Mouse (Mus musculus): ENCODE results near the gene Ttc27.
"Not testable (repeated sequence)": the region's sequence is repeated elsewhere in the genome, so short reads cannot be mapped to it uniquely, and the experiment has no call there.

Gene Ttc27

DNA sequence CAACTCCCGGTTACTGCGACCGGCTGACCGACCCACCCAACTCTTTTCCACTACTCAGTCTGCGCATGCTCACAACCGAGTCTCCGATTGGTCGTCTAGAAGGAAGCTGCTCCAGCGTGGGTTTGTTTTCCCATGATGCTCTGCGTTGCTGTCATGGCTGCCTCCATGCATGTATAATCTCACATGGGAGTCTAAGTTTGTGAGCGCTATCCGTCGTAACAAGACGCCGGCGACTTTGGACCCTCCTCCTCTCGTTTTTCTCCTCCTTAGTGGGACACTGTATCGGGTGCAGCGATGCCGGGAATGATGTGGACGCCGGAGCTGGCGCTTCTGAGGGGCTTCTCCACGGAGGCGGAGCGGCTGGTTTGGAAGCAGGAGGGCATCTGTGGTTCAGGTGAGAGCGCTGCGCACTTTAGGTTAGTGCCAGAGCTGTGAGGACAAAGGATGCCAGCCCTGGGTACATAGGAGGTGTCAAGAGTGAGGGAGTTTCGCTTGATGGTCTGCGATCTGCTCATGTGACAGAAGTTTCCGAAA lies at the start of gene Ttc27:
Gene Ttc27 (plus strand): TSS at position 115 of the 534 bp plus-strand sequence.
- peak; percentile 99 for DNase-seq (ENCODE audit: low read depth, low spot score)

DNA sequence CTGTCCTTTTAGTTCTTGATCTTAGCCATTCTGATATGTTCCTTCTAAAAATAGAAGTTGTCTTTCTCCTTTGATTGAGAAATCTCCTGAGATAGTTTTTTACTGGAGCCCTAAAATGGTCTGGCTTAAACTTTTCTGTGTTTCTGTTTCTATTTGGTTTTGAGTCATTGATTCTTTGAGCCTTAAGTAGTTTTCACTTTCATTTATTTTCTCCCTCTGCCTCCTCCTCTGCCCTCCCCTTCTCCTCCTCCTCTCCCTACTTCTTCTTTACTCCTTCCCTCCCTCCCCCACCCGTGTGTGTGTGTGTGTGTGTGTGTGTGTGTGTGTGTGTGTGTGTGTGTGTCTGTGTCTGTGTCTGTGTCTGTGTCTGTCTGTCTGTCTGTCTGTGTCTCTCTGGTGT lies 49.5 kb upstream of the Ttc27 start:
- no peak for DNase-seq (ENCODE audit: low read depth, low spot score)

DNA sequence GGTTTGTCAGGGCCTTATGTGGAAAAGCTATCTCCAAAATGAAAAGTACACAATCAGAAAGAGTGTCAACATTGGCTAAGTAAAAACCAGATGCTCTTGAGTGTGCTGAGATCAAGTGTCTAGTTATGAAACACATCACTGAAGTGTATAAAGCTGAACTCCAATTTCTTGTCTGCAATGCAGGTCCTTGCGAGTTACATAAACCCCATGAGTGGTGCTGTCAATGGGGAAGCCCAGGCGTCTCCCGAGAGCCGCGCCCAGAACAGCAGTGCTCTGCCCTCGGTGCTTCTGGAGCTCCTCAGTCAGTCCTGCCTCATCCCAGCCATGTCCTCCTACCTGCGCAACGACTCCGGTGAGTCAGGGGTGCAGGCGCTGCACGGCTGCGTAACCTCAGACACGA lies 47.5 kb upstream of the Ttc27 start:
- DNase-seq (ENCODE audit: low read depth, low spot score): peak; percentile 39

DNA sequence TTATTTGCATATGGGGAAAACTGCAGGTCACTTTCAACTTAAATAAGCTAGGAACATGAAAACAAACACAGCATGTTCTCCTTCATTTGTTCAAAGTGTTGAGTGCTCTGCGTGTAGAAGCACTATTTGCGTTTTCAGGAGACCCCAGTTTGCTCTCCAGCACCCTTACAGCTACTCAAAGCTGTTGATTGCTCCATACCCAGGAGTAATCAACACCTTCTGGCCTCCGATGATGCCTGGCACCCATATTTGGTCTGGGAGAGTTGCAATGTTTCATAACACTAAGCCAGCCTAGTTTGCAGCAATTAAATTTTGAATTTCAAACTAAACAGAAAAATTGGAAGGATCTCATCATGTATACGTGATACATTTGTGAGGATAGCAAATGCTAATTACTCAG lies 45.1 kb upstream of the Ttc27 start:
- DNase-seq (ENCODE audit: low read depth, low spot score): no peak

DNA sequence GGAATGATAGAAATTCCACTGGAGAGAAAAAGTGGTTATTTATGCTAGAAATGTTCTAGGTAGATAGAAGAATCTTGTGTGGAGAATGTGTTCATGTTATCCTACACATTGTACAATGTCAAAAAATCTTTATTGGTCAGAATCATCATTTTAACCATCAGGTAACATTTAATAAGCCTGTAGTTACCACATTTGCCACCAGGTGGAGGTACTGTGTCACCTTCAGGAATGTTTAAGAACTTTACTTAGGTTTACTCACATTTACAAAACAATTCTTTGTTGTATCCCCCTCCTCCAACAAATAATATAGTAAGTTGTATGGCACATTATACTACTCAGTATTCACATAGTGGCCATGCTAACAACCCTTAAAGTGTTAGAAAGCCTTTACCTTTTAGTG lies 44.3 kb upstream of the Ttc27 start:
- DNase-seq (ENCODE audit: low read depth, low spot score): peak; percentile 69

DNA sequence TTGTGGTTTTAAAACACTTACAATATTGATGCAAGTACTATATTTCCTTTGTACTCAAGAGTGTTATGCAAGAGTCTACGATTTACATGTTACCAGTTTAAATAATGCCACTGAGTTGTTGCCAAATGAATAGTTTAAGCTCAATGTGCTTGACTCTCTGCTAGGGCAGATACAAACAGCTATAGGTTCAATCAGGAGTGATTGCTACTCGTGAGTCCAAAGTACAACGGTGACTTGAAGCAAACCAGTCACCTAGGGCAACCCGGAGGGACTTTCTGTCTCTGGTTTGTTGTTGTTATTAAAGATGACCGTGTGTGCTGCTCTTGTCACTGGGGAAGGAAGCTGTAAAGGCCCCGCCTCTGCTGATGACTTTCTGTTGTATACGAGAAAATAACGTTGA lies 39.5 kb upstream of the Ttc27 start:
- no peak for DNase-seq (ENCODE audit: low read depth, low spot score)

DNA sequence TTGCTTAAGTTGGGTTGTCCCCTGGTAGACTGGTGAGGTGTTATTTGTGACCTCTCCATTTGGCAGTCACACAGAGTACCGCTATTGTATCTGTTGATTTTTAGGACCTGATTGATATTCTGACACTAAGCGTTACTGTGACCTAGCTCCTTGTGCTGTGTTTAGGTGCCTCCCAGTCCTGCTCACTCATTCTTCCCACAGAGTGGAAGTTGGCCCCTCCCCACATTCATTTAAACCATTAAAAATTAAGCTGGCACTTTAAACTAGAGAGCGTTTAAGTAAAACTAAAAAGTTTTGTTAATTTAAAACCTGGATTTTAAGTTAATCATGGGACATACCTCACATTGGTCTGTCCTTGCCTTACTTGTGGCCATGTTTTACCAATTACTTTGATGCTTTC lies 32.6 kb upstream of the Ttc27 start:
- no peak for DNase-seq (ENCODE audit: low read depth, low spot score)

DNA sequence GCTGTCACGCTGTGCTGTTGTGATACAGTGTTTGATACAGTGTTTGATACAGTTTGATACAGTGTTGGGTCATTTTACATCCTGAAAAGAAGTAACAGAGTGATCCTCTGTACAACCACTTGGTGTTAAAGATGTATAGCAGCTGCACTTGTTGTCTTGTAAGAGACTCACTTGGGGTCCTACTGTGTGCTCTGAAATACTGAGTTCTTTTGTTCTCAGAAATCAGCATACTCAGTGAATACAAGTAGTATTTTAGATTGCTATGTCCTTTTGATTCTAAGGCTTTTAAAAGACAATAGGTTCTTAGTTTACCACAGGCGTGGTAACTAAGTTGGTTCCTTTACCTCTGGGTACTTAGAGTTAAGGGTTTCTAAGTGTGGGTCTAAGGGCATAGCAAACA lies 29.0 kb upstream of the Ttc27 start:
- DNase-seq (ENCODE audit: low read depth, low spot score): no peak

DNA sequence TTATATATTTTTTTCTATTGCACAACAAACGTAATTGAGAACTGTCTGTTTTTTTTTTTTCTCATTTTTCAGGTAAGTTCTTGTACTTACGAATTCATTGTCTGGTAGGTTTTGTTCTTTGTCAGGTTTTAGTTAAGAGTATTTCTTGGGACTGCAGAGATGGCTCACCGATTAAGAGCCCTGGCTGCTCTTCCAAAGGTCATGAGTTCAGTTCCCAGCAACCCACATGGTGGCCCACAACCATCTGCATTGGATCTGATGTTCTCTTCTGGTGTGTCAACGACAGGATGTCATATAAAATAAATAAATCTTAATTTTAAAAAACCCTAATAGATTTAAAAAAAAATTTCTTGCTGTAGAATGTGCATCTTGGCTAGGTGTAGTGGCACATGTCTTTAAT lies 28.1 kb upstream of the Ttc27 start:
- DNase-seq (ENCODE audit: low read depth, low spot score): no peak

DNA sequence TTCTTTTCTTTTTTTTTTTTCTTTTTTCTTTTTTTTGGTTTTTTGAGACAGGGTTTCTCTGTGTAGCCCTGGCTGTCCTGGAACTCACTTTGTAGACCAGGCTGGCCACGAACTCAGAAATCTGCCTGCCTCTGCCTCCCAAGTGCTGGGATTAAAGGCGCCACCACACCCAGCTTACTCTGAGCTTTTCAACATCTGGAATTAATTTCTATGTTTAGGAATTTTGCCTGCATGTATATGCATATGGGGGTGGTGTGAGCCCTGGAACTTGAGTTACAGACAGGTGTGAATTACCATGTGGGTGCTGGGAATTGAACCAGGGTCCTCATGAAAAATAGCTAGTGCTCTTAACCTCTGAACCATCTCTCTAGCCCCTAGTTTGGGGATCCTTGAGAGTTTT lies 15.9 kb upstream of the Ttc27 start:
- not testable (repeated sequence) for DNase-seq (ENCODE audit: low read depth, low spot score)

DNA sequence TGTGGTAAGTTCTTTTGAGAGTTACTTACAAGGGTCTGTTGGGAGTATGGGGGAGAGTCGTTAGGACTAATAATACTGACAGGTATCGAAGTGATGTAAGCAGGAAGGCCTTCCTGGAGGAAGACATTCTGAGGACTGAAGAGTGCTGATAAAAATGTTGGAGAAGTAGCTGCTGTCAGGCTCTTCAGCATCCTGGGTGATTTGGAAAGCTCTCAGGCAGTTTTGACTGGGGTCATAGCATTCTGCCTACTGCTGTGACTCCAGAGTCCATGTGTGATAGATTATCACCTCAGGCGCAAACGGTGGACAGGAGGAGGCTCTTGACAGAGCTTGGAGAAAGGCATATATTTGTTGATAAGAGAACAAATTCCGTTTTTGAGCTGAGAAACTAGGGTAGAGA lies 12.1 kb upstream of the Ttc27 start:
- DNase-seq (ENCODE audit: low read depth, low spot score): no peak

DNA sequence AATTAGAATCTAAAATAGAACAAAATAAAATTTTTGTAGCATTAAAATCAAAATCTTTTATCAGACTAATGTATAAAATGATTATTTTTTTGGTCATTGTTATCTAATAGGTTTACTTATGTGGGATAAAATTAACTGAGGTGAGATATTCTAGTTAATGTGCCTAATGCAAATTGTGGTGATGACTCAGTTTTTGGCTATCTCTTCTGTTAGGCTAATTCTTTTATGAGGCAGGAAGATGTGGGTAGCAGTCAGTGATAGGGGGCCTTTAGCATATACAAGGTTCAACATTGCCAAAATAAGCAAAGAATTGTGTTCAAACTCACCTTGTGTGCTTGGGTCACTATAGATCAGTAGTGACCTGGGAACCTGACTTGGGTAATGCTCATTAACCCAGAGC lies 10.9 kb upstream of the Ttc27 start:
- DNase-seq (ENCODE audit: low read depth, low spot score): no peak

DNA sequence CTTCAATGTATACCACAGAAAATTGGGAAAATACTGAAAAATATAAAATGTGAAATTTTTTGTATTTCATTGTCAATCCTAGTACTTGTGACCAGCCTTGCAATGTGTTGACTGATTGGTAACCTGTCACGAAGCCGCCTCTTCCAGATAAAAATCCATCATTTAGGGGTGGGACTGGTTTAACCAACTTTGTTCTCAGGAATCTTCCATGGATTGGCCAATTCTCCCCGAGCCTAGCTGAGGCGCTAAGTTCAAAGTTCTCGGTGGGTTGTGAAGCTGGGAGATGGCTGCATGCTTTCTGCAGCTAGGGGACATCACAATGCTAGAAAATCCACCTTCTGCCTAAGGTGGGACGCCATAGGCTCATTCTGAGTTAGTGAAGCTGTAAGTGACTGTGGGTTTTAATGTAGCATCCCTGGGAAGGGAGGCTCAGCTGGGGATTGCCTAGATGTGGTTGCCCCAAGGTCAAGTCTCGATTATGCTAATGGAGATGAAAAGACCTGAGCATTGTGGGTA lies 9.8 kb upstream of the Ttc27 start:
- no peak for DNase-seq (ENCODE audit: low read depth, low spot score)

DNA sequence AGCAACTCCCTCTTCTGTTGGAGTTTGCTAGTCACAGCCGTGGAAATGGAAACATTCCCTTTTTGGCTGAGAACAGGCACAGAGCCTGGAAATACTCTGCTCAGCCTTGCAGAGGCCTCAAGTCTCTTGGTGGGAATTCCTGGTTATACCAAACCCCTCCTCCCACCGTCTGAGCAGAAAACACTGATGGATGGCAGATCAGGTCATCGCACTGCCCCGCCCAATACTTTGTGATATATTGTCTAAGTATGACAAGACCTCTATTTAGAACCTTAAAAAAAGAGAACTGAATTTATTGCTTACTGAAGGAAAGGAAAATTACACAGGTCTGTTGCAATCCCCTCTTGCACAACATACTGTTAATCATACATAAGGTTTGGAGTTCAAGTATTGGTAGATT lies 6.8 kb upstream of the Ttc27 start:
- DNase-seq (ENCODE audit: low read depth, low spot score): no peak

DNA sequence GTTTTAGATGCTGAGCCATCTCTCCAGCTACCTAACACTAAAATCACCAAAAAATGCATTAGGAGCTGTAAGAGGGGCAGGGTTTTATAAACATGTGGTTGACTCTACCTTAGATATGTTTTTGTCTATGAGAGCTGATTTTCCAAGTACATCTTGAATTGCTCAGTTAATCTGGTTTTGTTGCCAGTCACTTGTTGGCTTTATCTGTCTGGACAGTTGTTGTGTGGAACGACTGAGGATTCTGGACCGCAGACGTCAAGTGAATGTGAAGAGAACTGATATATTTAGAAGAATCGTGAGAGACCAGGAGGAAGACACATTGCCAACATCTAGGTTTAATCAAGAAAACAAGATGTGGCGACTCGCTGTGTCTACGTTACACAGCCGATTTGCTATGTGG lies 5.9 kb upstream of the Ttc27 start:
- peak; percentile 23 for DNase-seq (ENCODE audit: low read depth, low spot score)

DNA sequence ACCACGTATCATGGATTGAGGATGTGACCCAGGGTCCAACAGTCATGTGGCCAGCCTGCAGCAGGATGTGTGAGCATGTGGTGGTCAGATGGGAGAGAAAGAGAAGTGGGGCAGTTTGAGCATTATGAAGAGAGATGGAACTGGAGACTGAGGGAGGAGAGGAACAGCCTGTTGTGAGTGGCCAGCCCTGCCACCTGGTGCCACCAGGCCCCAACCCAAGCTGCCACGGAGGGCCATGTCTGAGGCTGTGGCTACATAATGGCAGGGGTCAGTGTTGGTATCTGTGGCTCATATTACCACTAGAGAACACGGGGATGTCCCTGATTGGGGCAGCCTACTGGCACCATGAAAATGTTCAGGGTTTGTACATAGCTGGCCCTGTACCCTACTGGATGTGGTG lies 2.4 kb upstream of the Ttc27 start:
- DNase-seq (ENCODE audit: low read depth, low spot score): no peak

DNA sequence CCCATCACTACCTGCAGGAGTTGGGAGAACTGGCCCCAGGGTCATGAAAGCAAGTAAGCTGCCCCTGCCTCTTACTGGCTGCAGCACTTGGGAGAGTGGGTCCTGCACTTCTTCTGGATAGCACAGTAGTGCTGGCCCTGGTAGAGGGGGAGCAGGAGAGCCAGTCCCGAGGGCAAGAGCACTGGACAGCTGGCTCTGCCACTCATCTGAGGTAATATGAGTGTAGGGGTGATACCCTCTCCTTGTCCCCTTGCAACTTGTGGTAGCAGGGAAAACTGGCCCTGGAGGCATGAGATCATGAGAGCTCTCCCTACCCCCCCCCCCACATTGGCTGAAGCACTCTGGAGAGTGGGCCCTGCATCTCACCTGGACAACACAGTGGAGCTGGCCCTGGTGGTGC lies 1.8 kb upstream of the Ttc27 start:
- DNase-seq (ENCODE audit: low read depth, low spot score): no peak

DNA sequence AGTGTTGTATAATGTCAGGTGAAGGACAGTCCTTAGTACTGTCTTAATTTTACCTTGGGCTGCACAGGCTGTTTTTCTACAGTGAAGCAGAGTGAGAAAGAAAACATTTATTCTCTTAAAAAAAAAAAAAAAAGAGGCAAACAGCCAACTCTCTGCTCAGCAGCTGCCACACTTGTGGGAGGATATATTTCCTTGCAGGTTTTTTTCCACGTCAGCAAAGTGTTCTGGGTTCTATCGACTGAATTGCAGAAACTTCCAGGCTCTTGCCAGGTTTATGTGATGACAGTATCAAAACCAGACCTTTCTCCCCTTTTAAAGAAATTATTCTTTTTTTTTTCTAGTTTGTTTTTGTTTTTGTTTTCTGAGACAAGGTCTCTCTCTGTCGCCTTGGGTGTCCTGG lies 889 bp upstream of the Ttc27 start:
- DNase-seq (ENCODE audit: low read depth, low spot score): peak; percentile 33

DNA sequence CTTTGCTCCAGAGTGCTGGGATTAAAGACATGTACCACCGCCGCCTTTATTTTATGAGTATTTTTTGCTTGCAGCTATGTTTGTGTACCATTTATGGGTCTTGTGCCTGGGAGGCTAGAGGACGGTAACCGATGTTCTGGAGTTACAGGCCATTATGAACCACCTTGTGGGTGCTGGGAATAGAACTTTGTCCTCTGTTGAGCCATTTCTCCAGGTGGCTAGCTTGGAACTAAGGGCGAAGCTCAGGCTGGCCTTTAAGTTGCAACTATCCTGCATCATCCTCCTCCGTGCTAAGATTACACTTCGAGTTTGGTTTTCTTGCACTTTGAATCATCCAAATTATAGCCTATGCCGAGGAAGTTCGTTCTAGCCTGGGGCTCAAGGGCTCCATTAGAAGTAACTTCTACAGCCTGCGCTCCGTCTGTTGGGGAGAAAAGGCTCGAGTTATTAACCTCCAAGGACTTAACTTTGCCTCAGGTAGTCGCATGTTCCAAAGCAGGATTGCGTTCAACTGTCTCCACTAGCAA lies 378 bp upstream of the Ttc27 start:
- no peak for DNase-seq (ENCODE audit: low read depth, low spot score)

DNA sequence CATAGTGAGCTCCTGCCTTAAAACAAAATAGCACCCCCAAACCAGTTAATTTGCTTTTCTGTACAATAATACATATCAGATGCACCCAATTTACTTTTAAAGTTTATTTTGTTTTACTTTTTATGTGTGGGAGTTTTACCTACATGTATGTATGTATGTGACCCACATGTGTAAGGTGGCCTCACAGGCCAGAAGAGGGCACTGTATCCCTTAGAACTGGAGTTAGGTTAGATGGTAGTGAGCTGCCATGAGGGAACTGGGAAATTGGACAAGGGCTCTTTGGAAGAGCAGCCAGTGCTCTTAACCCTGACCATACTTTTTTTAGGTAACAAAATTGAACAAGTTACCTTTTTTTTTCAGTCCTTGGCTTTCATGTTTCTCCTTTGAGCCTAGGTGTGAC lies 15.3 kb downstream of the Ttc27 start:
- DNase-seq (ENCODE audit: low read depth, low spot score): peak; percentile 24

DNA sequence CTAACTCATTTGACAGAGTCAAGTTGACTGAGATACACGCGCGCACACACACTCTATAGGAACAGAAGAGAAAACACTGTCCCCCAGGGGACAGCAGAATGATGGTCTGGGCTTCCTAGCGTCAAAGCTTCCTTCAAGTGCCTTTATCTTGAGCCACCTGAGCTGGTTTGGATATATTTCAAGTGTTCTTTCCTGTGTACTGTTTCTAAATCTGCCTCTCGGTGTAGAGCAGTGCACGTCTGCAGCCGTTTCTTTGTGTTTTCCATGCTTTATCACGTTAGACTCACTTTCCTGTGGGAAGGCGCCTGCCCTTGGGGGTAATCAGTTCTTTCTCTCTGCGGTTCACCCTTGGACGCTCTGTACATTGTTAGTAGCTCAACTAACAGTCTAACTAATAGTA lies 17.9 kb downstream of the Ttc27 start:
- DNase-seq (ENCODE audit: low read depth, low spot score): no peak

DNA sequence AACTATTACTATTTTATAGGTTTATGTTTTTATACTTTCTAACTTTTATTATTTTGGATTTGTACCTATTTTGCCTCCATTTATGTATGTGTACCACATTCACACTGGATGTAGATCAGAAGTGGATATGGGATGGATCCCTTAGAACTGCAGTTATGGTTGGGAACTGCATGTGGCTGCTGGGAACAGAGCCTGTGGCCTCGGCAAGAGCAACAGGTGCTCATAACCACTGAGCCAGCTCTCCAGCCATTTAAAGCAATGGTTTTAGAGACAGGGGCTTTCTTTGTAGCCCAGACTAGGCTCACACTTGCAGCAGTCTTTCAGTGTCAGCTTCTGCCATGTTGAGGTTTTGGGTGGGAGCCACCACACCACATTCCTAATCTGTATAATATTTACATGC lies 32.1 kb downstream of the Ttc27 start:
- no peak for DNase-seq (ENCODE audit: low read depth, low spot score)

DNA sequence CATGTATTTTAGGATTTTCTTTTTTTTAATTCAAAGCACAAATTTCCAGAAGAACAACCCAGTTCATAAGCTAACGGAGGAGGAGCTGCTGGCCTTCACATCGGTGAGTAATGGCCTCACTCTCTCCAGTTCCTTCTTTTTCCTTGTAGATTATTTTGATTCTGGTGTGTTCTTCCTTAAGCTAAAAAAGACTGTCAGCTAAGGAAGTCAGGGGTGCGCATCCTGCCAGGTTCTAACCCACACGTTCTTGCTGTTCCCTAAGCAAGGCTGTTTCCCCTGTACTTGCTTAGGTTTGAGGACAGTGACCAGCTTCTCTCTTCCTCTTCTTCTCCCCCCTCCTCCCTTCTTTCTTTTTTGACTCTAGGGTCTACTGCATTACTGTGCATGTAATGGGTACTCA lies 33.5 kb downstream of the Ttc27 start:
- peak; percentile 60 for DNase-seq (ENCODE audit: low read depth, low spot score)

Measured in brain, adult 2 months (tissue).